Mouse (Mus musculus) midbrain, embryonic 11.5 days (tissue): ENCODE data around the gene Dnajb12. TPM values are rescaled to one million over a fixed set of nuclear protein-coding genes. Genes with fewer than 3 reads are reported as not detected.

Experiments
- ATAC-seq: fragments of 200-750 bp; cut with Nextera tagmentation; 2 replicates; pipeline ENCODE4 v1.8.0; 2017; ENCODE audit warnings: moderate TSS enrichment, moderate library complexity; ENCODE audit not compliant: low FRiP score
- DNase-seq: peaks from one replicate; pipeline ENCODE4 v3.0.0; 2015; ENCODE audit warnings: low spot score; ENCODE audit errors: missing footprints
- H3K27ac ChIP-seq: fragments of 300-500 bp; sonication (generic); 2 replicates; pipeline ENCODE4 v1.5.1; 2014; ENCODE audit warnings: low read depth, low read length
- H3K27me3 ChIP-seq: fragments of 300-500 bp; sonication (generic); 2 replicates; pipeline ENCODE4 v1.6.1; 2014; ENCODE audit warnings: mild to moderate bottlenecking, low read length, moderate library complexity, mixed read lengths; ENCODE audit not compliant: control insufficient read depth, insufficient read depth
- H3K36me3 ChIP-seq: fragments of 300-500 bp; sonication (generic); 2 replicates; pipeline ENCODE4 v1.6.1; 2014; ENCODE audit warnings: mild to moderate bottlenecking, low read length, moderate library complexity, mixed read lengths; ENCODE audit not compliant: control insufficient read depth, insufficient read depth
- H3K4me1 ChIP-seq: fragments of 300-500 bp; sonication (generic); 2 replicates; pipeline ENCODE4 v1.6.1; 2014; ENCODE audit warnings: low read length; ENCODE audit not compliant: control insufficient read depth, insufficient read depth
- H3K4me2 ChIP-seq: fragments of 300-500 bp; sonication (generic); 2 replicates; pipeline ENCODE4 v1.6.1; 2014; ENCODE audit warnings: mild to moderate bottlenecking, moderate library complexity
- H3K4me3 ChIP-seq: fragments of 300-500 bp; sonication (generic); 2 replicates; pipeline ENCODE4 v1.5.1; 2014; ENCODE audit warnings: low read depth, low read length
- H3K9ac ChIP-seq: fragments of 300-500 bp; sonication (generic); 2 replicates; pipeline ENCODE4 v1.6.1; 2014; ENCODE audit warnings: low read length
- H3K9me3 ChIP-seq: fragments of 300-500 bp; sonication (generic); 2 replicates; pipeline ENCODE4 v1.6.1; 2016; ENCODE audit warnings: low read length; ENCODE audit not compliant: control insufficient read depth
- WGBS: fragments of 180-500 bp; shearing (Covaris S2); extraction: QIAGEN DNeasy Blood & Tissue Kit; methylation state at CpG from one replicate; pipeline ENCODE4 v1.1.7; 2014; 5-methylcytosine and 5-hydroxymethylcytosine counted together
- polyA plus RNA-seq: library from polyadenylated mRNA; unstranded; fragments of >200 nt; fragmentation: Nextera tagmentation; extraction: Ambion mirVana; gene quantifications from 2 replicates; pipeline ENCODE4 v1.2.1, GENCODE M21; 2014

The Dnajb12 gene
- polyA plus RNA-seq, 1 experiment from 2014 or later = 22.4 TPM

DNA sequence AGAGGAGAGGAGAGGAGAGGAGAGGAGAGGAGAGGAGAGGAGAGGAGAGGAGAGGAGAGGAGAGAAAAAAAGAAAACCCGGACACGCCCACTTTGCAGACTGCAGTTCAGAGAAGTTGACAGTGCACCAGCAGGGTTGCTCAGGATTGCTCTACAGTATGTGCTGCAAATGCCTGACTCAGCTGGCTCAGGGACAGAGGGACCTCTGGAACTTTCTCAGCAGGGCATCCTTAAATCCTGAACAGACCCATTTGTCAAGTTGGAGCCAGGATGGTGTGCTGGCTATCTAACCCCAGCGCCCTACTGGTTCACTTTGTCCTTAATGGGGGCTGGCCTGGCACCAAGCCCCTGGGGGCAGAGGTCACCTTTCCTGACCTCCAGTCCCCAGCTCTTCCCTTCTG is 54.7 kb downstream of the Dnajb12 start:
- 34% methylated on average over 3 of the region's 3 CpGs for WGBS
- ATAC-seq (no peak), DNase-seq (peak; percentile 68)
- Histone ChIP-seq H3K4me1 (peaks cover 11% of the 10 kb centered on the region; the same call in 1 of the 2 replicates), H3K4me3 (no peak overlapping the region), H3K36me3 (no peaks in the 10 kb centered on the region), H3K9ac (no peak overlapping the region), H3K9me3 (no peaks in the 10 kb centered on the region), H3K27ac (no peak overlapping the region), H3K4me2 (no peak overlapping the region), H3K27me3 (no peaks in the 10 kb centered on the region)

DNA sequence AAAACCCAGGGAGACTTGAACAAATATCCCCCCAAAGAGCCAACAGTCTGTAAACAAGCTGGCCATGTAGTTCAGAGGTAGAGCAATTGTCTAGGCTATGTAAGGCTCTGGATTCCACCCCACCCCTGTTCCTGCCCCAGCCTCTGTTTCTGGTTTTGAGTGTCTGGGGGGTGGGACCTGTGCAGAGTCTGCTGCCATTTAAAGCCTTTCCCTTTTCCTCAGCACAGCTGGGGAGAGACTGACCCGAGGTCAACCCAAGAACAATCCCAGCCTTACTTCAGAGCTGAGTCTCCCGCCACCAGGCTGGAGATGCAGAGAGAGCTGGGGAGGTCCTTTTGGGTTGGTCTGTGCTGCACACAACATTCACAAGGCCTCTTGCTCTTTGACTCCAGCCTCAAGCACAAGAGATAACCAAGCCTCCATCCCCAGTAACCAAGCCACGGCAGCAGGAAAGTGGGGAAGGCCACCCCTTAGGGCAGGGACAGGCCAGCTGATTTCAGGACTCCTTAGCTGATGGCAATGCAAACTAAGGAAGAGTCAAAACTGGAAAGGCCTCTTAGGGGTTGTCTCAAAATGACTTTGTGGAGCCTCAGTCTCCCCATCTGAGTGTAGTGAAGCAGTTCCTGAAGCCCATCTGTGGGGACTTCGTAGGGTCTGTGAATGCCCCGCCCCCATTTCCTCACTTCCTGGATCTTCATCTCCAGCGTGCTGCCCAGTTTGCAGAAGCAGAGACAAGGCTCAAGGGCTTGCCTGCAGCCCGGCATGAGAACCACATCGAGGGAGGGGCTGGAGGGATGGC is 56.9 kb downstream of the Dnajb12 start:
- H3K36me3 ChIP-seq = no peaks in the 10 kb centered on the region
- no peaks in the 10 kb centered on the region for H3K9me3 ChIP-seq
- H3K9ac ChIP-seq = no peak overlapping the region
- H3K4me1 ChIP-seq = peaks cover 8% of the 10 kb centered on the region; the same call in 1 of the 2 replicates
- no peak overlapping the region for H3K4me3 ChIP-seq
- H3K4me2 ChIP-seq = no peak overlapping the region
- no peak for ATAC-seq
- whole genome bisulfite sequencing = 54% methylated on average over 8 of the region's 8 CpGs
- H3K27me3 ChIP-seq = no peaks in the 10 kb centered on the region
- peak; percentile 84 for DNase-seq
- H3K27ac ChIP-seq = no peak overlapping the region

DNA sequence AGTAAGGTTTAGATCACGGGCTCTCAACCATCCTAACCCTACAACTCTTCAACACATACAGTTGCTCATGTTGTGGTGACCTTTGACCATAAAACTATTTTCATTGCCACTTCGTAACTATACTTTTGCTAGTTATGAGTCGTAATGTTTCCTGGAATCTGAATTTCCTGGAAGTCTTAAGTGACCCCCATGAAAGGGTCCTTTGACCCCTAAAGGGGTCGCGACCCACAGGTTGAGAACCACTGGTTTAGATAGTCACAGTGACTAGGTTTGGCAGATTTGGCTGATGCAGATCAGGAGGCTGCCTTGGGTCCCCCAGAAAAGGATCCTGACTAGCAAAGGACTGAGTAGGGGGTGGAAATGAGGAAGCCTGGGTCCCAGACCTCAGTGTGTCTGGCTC is 59.3 kb downstream of the Dnajb12 start:
- WGBS = 79% methylated on average over 5 of the region's 5 CpGs
- ATAC-seq (no peak), DNase-seq (no peak)
- Histone ChIP-seq H3K27me3 (no peaks in the 10 kb centered on the region), H3K9ac (no peak overlapping the region), H3K36me3 (no peaks in the 10 kb centered on the region), H3K4me1 (peaks cover 19% of the 10 kb centered on the region), H3K9me3 (no peaks in the 10 kb centered on the region), H3K4me3 (no peak overlapping the region), H3K4me2 (no peak overlapping the region), H3K27ac (no peak overlapping the region)

GRCm38 (mm10) chr10:59939081-59939480 is 59.7 kb downstream of the Dnajb12 start:
- Histone ChIP-seq H3K36me3 (no peaks in the 10 kb centered on the region), H3K27me3 (no peaks in the 10 kb centered on the region), H3K4me3 (no peak overlapping the region), H3K27ac (no peak overlapping the region), H3K4me1 (peaks cover 19% of the 10 kb centered on the region), H3K9ac (no peak overlapping the region), H3K9me3 (no peaks in the 10 kb centered on the region), H3K4me2 (no peak overlapping the region)
- no peak for ATAC-seq
- WGBS = 63% methylated on average over 1 of the region's 1 CpGs
- DNase-seq = peak; percentile 81

DNA sequence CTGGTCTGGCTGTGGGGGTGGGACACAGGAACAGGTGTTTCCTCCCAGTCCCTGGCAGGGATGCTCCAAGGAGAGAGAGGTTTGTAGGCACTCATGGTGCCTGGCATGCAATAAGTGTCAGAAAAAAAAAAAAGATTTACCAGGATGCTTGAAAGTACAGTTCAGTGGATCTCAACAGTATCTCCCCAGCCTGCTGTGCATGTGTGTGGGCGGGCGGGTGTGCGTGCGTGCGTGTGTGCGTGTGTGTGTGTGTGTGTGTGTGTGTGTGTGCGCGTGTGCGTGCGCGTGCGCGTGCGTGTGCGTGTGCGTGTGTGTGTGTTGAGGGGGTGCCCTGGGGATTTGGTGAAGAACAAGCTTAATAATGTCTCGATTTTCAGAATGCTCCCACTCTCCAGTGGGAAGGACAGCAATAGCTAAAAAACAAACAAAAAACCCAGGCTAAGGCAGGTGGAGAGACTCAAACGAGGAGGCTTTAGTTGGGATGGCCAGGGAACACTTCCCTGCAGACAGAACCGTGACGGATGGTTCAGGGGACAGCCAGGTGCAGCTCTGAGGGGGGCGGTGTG is 63.0 kb downstream of the Dnajb12 start:
- peaks cover 11% of the 10 kb centered on the region for H3K4me1 ChIP-seq
- H3K9ac ChIP-seq = peak overlapping the region; percentile 51
- no peak; the same call in 1 of the 2 replicates for ATAC-seq
- peak overlapping the region; percentile 33 for H3K4me2 ChIP-seq
- no peak overlapping the region for H3K4me3 ChIP-seq
- H3K36me3 ChIP-seq = no peaks in the 10 kb centered on the region
- no peaks in the 10 kb centered on the region for H3K9me3 ChIP-seq
- H3K27me3 ChIP-seq = no peaks in the 10 kb centered on the region
- no peak for DNase-seq
- no peak overlapping the region for H3K27ac ChIP-seq
- WGBS = 44% methylated on average over 21 of the region's 21 CpGs

DNA sequence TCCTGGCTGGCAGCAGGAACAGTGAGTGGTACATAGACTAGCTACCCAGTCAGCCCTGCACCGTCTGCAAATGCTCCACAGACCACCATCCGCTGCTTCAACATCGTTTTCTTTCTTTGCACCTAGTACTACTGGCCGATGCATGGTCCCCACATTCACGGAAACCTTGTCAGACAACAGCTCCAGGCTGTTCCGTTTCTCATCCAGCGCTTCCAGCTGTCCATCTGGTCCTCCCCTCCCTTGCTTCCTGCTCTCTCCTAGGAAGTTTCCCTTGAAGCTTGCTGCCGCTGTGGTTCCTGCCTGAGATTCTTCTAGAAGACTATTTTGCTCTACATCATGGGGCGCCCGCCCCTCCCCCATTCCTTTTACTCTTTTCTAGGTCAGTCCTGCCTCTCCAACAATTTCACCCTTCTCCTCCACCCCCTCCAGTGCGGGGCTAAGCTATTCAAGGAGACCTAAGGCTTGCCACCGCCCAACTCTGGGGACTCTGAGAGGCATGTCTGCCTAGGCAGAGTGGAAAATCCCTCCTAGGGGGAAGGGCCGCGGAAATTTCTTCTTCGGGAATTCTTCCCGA is 63.6 kb downstream of the Dnajb12 start:
- 3% methylated on average over 16 of the region's 16 CpGs for WGBS
- Histone ChIP-seq H3K9ac (peak overlapping the region; percentile 51), H3K9me3 (no peaks in the 10 kb centered on the region), H3K27ac (no peak overlapping the region), H3K4me3 (no peak overlapping the region), H3K27me3 (no peaks in the 10 kb centered on the region), H3K4me2 (peak overlapping the region; percentile 33), H3K36me3 (no peaks in the 10 kb centered on the region), H3K4me1 (peaks cover 11% of the 10 kb centered on the region)
- peak; percentile 43 for ATAC-seq
- peak; percentile 92 for DNase-seq

DNA sequence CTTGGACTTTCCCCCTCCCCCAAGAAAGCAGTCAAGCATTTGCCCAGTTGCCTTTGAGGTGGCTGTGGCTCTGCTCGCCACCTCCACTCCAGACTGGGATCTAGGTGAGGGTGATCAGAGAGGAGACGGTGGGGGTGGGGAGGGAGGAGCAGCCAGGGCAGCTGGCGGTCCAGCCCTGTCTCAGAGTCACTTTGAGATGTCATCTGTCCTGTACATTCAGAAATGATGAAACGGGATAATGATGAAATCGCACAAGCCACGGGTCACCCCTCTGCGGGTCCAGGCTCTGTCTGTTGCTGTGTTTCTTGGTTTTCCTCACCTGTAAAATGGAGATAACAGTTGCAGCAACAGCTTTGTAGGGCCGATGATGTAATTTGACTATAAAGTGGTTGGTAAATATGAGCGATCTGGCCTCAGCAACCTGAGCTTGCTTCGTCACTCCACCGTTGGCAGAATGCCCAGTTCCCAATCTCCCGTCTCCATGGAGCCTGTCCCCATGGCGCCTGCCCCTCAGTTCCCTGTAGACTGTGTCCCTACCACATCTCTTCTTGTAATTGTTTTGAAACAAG is 64.1 kb downstream of the Dnajb12 start:
- ATAC-seq (peak; percentile 63; the same call in 1 of the 2 replicates), DNase-seq (peak; percentile 90)
- H3K9me3 ChIP-seq = no peaks in the 10 kb centered on the region
- peak overlapping the region; percentile 33; the same call in 1 of the 2 replicates for H3K4me2 ChIP-seq
- peaks cover 11% of the 10 kb centered on the region for H3K4me1 ChIP-seq
- H3K4me3 ChIP-seq = no peak overlapping the region
- H3K9ac ChIP-seq = peak overlapping the region; percentile 51
- no peaks in the 10 kb centered on the region for H3K27me3 ChIP-seq
- H3K27ac ChIP-seq = no peak overlapping the region
- WGBS = 63% methylated on average over 13 of the region's 13 CpGs
- H3K36me3 ChIP-seq = no peaks in the 10 kb centered on the region

DNA sequence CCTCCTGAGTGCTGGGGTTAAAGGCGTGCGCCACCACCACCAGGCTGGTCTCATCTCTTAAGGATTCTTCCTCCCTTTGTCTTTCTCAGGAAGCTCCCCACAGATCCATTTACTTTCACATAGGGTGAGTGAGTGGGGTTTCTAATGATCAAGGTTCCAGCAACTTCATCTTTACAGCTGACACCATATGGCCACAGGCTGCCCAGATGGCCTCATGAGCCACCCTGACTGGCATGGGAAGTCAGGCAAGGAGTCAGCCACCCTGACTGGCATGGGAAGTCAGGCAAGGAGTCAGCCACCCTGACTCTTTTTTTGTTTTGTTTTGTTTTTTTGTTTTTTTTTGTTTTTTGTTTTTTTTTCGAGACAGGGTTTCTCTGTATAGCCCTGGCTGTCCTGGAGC is 66.1 kb downstream of the Dnajb12 start:
- H3K36me3 ChIP-seq = no peaks in the 10 kb centered on the region
- H3K9ac ChIP-seq = no peak overlapping the region
- no peak for ATAC-seq
- H3K27me3 ChIP-seq = no peaks in the 10 kb centered on the region
- no peaks in the 10 kb centered on the region for H3K9me3 ChIP-seq
- no peak for DNase-seq
- 91% methylated on average over 3 of the region's 3 CpGs for WGBS
- H3K4me3 ChIP-seq = no peak overlapping the region
- H3K4me1 ChIP-seq = peaks cover 19% of the 10 kb centered on the region
- no peak overlapping the region for H3K27ac ChIP-seq
- no peak overlapping the region for H3K4me2 ChIP-seq

DNA sequence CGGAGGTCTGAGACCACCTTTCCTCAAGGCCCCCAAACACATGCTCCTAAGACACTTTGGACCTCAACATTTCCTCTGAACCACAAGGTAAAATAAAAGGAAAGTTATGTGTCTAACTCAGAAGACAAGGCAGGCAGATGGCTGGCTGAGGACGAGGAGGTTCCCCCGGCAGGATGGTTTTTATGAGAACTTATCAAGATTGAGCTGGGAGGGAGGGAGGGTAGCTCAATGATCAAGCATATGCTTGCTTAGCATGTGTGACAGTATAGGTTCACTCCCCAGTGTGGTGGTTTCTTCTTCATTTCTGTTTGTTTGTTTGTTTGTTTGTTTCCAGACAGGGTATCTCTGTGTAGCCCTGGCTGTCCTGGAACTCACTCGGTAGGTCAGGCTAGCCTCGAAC is 67.0 kb downstream of the Dnajb12 start:
- ATAC-seq (no peak), DNase-seq (no peak)
- Histone ChIP-seq H3K36me3 (no peaks in the 10 kb centered on the region), H3K9ac (no peak overlapping the region), H3K4me3 (no peak overlapping the region), H3K9me3 (no peaks in the 10 kb centered on the region), H3K27me3 (no peaks in the 10 kb centered on the region), H3K27ac (no peak overlapping the region), H3K4me1 (peaks cover 26% of the 10 kb centered on the region), H3K4me2 (no peak overlapping the region)
- 97% methylated on average over 5 of the region's 5 CpGs for WGBS
